Mouse (Mus musculus) lung, postnatal 4 days (tissue): ENCODE measurements around the gene Zbtb5.
"Not testable (repeated sequence)": the region's sequence is repeated elsewhere in the genome, so short reads cannot be mapped to it uniquely, and the experiment has no call there.

Experiments used
- DNase-seq, 2 experiments: peaks; one replicate each; pipeline ENCODE4 v3.0.0; 2021

Gene Zbtb5

GRCm38 (mm10) chr4:44967402-44967801 lies 44.8 kb downstream of the Zbtb5 start:
- DNase-seq = no peak

DNA sequence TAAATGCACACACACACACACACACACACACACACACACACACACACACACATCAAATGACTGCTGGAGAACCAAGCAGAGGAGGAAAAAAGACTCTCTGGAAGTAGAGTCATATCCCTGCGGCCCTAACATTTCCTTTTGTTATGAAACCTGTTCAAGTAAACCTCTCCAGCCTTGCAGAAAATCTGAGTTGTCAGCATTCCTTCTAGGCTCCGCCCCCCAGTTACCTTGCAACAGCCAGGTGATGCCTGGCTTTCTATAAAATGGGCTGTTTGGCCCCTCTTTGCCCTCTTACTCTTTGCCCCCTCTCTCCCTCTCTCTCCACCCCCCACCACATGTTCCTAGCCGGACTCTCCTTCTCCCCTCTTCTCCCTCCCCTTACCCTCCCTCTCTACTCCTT lies 46.5 kb downstream of the Zbtb5 start:
- no peak for DNase-seq

DNA sequence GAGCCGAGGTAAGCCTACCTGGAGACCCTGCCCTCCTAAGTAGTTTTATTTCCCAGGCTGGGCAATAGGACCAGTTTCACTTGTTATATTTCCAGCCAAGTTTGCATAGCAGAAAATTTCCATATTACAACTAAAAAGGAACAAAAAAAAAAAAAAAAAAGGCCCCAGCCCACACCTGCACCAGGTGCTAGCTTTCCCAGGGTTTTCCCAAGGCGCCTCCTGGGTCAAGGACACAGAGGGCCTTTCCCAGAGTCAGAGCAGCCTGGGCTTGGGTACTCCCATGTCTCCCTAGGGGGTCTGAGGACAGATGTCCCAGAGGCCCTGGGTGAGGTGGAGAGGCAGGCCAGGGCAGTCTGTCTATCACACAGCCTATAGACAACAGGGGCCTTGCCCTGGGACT lies 47.0 kb downstream of the Zbtb5 start:
- DNase-seq = no peak

- no peak for DNase-seq
These were observed 49.1 kb downstream of the Zbtb5 start for GRCm38 (mm10) chr4:44963156-44963555.

DNA sequence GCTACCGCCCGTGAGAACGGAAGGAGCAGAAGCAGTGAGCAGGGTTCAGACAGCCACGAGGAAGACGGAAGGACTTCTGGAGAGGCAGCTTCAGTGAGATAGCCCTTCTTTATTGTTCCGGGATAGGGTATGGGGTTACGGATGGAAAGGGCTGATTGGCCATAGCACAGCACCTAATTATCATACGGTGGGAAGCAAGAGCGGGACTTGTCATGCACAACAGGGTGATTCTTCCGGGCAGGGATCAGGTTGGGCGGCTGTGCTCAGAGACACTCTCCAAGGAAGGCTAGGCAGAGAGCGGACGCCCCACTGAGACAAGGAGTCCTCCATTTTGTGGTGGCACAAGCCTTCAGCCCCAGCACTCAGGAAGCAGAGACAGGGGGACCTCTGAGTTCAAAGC lies 53.0 kb downstream of the Zbtb5 start:
- no peak for DNase-seq

- no peak for DNase-seq
These were observed 53.4 kb downstream of the Zbtb5 start for GRCm38 (mm10) chr4:44958776-44959175.

DNA sequence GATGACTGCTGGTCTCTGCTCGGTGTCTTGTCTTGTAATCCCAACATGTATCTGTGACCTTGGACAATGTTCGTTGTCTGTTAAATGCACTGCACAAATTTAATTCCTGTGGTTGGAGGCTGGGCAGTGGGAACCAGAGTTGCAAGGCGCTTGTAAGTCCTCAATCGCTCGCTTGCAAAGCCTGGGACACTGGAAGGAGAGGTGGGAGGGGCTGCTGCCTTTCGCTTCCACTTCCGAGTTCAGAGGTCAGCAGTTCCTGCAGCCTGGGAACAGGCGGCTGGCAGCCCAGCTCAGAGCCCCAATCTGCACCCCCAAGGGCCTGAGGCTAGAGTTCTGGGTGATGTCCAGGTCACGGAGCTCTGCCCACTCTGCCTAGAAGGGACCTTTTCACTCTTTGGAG lies 59.2 kb downstream of the Zbtb5 start:
- no peak for DNase-seq

- DNase-seq = no peak
These were observed 63.9 kb downstream of the Zbtb5 start for GRCm38 (mm10) chr4:44948314-44948713.

GRCm38 (mm10) chr4:44947464-44947863 lies 64.7 kb downstream of the Zbtb5 start:
- no peak for DNase-seq

DNA sequence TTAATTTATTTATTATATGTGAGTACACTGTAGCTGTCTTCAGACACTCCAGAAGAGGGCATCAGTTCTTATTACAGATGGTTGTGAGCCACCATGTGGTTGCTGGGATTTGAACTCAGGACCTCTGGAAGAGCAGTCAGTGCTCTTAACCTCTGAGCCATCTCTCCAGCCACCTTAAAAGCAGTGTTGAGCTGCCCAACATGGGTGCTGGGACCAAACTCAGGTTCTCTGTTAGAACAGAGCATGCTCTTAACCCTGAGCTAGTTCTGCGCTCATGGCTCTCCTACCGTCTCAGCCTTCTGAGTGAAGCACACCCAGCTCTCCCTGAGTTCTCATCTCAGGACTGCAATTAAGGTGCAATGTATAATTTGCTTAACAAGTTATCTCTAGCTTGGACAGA lies 66.1 kb downstream of the Zbtb5 start:
- DNase-seq = not testable (repeated sequence)

DNA sequence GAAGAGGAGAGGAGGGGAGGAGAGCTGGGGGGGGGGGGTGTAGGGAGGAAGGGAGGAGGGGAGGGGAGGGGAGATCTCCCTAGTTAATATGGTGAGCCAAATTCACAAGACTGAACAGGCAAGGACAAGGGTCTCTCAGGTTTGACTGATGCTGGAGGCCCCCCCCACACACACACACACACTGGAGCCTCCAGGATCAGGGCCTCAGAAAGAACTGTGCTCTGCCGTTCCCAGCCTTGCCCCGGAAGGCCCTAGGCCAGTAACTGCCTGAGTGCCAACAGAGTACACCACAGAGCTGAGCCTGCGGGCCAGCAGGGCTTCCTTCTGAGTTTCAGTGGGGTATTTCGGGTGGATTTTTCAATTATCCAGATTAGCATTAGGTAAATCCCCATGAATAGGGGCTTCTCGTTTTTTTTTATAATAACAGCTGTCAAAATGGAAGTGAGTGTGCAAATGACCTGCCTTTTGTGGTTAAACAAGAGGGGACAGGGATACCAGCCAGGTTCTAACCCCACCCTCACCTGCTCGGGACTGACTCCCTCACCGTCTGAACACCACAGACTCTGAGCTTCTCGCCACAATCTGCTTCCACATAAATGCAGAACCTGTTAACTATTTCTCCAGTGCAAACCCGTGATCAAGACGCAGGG lies 67.7 kb downstream of the Zbtb5 start:
- DNase-seq = no peak

- DNase-seq = no peak
These were observed 68.7 kb downstream of the Zbtb5 start for GRCm38 (mm10) chr4:44943480-44943879.

GRCm38 (mm10) chr4:44942237-44942636 lies 70.0 kb downstream of the Zbtb5 start:
- no peak for DNase-seq
